In the genomic region with DNA sequence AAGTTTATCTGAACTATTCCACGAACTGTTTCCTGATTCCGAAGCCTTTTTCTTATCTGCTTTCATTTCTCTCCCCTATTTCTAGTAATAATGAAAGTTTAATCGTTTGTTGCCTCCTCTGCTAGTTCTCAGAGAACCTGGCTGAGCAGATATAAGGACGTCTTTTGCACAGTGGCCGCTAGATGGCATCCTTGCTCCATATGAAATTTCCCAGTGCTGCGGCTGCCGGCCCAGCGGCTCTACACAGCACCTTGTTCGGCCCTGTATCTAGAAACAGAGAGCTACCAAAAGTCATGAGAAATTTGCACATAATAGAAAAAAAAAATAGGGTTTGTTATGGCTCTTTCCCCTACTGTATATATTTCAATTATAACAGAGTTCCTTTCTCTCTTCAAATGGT, we compare ENCODE assay signal across 9 mouse cellular contexts. TPM values are rescaled to one million over a fixed set of nuclear protein-coding genes. Genes with fewer than 3 reads are reported as not detected.
DNase-seq lines count a peak whose midpoint lies in the region; ATAC-seq and TF ChIP-seq lines count a peak whose summit lies in the region.
"Had no signal": no experiment of that assay in that cellular context is flagged by ENCODE, and none has a peak within 500 bp of the region (broad histone marks: within the 10 kb centered on the region; RNA-seq: fewer than 3 reads in every experiment).

No protein-coding gene starts in this region.

- peaks cover 8% of the 10 kb centered on the region for H3K4me1 ChIP-seq in heart, embryonic 15.5 days (replicated peaks)
- no peaks in the 10 kb centered on the region for H3K4me1 ChIP-seq in lung, embryonic 14.5 days (ENCODE audit: insufficient read depth)
- H3K4me1 ChIP-seq: liver, embryonic 15.5 days had no signal

- peak; percentile 88 for ATAC-seq in CD4-positive, CD25-positive, alpha-beta regulatory T cell, adult 4 months
- ATAC-seq in heart, embryonic 15.5 days (replicated peaks; ENCODE audit: insufficient number of reproducible peaks, insufficient read depth, low FRiP score, low read depth): peak; percentile 62; the same call in 1 of the 2 replicates
- peak; percentile 67; the same call in 1 of the 2 replicates for ATAC-seq in lung, embryonic 14.5 days (ENCODE audit: insufficient read depth)

- peaks cover 99% of the 10 kb centered on the region for H3K27me3 ChIP-seq in heart, embryonic 15.5 days
- H3K27me3 ChIP-seq in lung, embryonic 14.5 days (ENCODE audit: insufficient read depth, low read length): peaks cover 95% of the 10 kb centered on the region

- no peak overlapping the region for H3K9ac ChIP-seq in heart, embryonic 15.5 days
- H3K9ac ChIP-seq in lung, embryonic 14.5 days: no peak overlapping the region
- H3K9ac ChIP-seq: liver, embryonic 15.5 days had no signal

- TF ChIP-seq CTCF in lung, embryonic 14.5 days (IDR thresholded peaks at IDR 0.05; ENCODE audit: low read depth): peak; percentile 86

- no peak overlapping the region for H3K4me2 ChIP-seq in heart, embryonic 15.5 days
- no peak overlapping the region; the same call in 1 of the 2 replicates for H3K4me2 ChIP-seq in lung, embryonic 14.5 days
- H3K4me2 ChIP-seq: liver, embryonic 15.5 days had no signal

- no peaks in the 10 kb centered on the region for H3K9me3 ChIP-seq in heart, embryonic 15.5 days (replicated peaks)
- H3K9me3 ChIP-seq in lung, embryonic 14.5 days (ENCODE audit: low read depth, low read length): no peaks in the 10 kb centered on the region
- H3K9me3 ChIP-seq: liver, embryonic 15.5 days had no signal

- no peak overlapping the region for H3K4me3 ChIP-seq in heart, embryonic 15.5 days
- H3K4me3 ChIP-seq in lung, embryonic 14.5 days (ENCODE audit: low read depth, low read length): no peak overlapping the region
- H3K4me3 ChIP-seq: liver, embryonic 15.5 days had no signal

- under 1% methylated on average over 9 of the region's 9 CpGs for WGBS in heart, embryonic 15.5 days
- WGBS in lung, embryonic 14.5 days: under 1% methylated on average over 9 of the region's 9 CpGs

- no peak overlapping the region for H3K27ac ChIP-seq in heart, embryonic 15.5 days
- no peak overlapping the region for H3K27ac ChIP-seq in lung, embryonic 14.5 days (ENCODE audit: low read depth)
- H3K27ac ChIP-seq: liver, embryonic 15.5 days had no signal

- peak; percentile 90 to 93 for DNase-seq in adrenal gland, adult 18-20 months (ENCODE audit: low spot score in 2 of 2)
- DNase-seq in embryo, embryonic 11.5 days (ENCODE audit: low read depth, low spot score): peak; percentile 82
- peak; percentile 93 for DNase-seq in kidney, postnatal 14 days
- DNase-seq in lung, embryonic 14.5 days: peak; percentile 96
- DNase-seq in right cerebral cortex, postnatal 10 days (ENCODE audit: low spot score in 2 of 2): peak; percentile 81 to 88
- peak; percentile 82 for DNase-seq in urinary bladder, postnatal 25 days (ENCODE audit: low spot score)

- H3K36me3 ChIP-seq in heart, embryonic 15.5 days: no peaks in the 10 kb centered on the region
- H3K36me3 ChIP-seq in lung, embryonic 14.5 days (ENCODE audit: insufficient read depth): no peaks in the 10 kb centered on the region
- H3K36me3 ChIP-seq: liver, embryonic 15.5 days had no signal

RNA-seq across cellular contexts. Expression of a gene that starts 2.9 kb away (rescaled TPM):
- polyA plus RNA-seq in CD4-positive, CD25-positive, alpha-beta regulatory T cell, adult 4 months (2017; shearing (Covaris generic)): not detected
- total RNA-seq in adrenal gland, adult 18-20 months (2021): 100 to 1,000 TPM in 1 of 2 experiments, 10 to 100 TPM in 1; 54.8 to 119 TPM
- 0.08 TPM in 1 of 2 replicates, not detected in the other for polyA plus RNA-seq in heart, embryonic 15.5 days (2015; fragmentation: Nextera tagmentation; extraction: Ambion mirVana)
- polyA plus RNA-seq in lung, embryonic 14.5 days (2014; fragmentation: Nextera tagmentation; extraction: Ambion mirVana): 0.99 and 1.4 TPM in 2 replicates
- polyA plus RNA-seq: liver, embryonic 15.5 days had no signal

RNA-seq across cellular contexts. Expression of a gene that starts 7.5 kb away (rescaled TPM):
- polyA plus RNA-seq in CD4-positive, CD25-positive, alpha-beta regulatory T cell, adult 4 months (2017; shearing (Covaris generic)): under 1 TPM in 1 of 2 experiments, not detected in 1; 0.23 TPM
- total RNA-seq in adrenal gland, adult 18-20 months (2021): 100 to 1,000 TPM; 294 to 445 TPM
- 0.06 TPM in 1 of 2 replicates, not detected in the other for polyA plus RNA-seq in heart, embryonic 15.5 days (2015; fragmentation: Nextera tagmentation; extraction: Ambion mirVana)
- 0.08 and 0.22 TPM in 2 replicates for polyA plus RNA-seq in lung, embryonic 14.5 days (2014; fragmentation: Nextera tagmentation; extraction: Ambion mirVana)
- polyA plus RNA-seq: liver, embryonic 15.5 days had no signal

RNA-seq across cellular contexts. Expression of a gene that starts 7.7 kb away (rescaled TPM):
- not detected for polyA plus RNA-seq in CD4-positive, CD25-positive, alpha-beta regulatory T cell, adult 4 months (2017; shearing (Covaris generic))
- 10 to 100 TPM; 33.5 to 59.0 TPM for total RNA-seq in adrenal gland, adult 18-20 months (2021)
- 0.25 and 0.32 TPM in 2 replicates for polyA plus RNA-seq in heart, embryonic 15.5 days (2015; fragmentation: Nextera tagmentation; extraction: Ambion mirVana)
- 2.1 and 3.5 TPM in 2 replicates for polyA plus RNA-seq in lung, embryonic 14.5 days (2014; fragmentation: Nextera tagmentation; extraction: Ambion mirVana)

RNA-seq across cellular contexts. Expression of a gene that starts 13.5 kb away (rescaled TPM):
- not detected for polyA plus RNA-seq in CD4-positive, CD25-positive, alpha-beta regulatory T cell, adult 4 months (2017; shearing (Covaris generic))
- total RNA-seq in adrenal gland, adult 18-20 months (2021): 10 to 100 TPM; 37.0 to 68.1 TPM
- polyA plus RNA-seq in heart, embryonic 15.5 days (2015; fragmentation: Nextera tagmentation; extraction: Ambion mirVana): 0.49 and 1.2 TPM in 2 replicates
- 19.7 and 24.4 TPM in 2 replicates for polyA plus RNA-seq in lung, embryonic 14.5 days (2014; fragmentation: Nextera tagmentation; extraction: Ambion mirVana)

RNA-seq across cellular contexts. Expression of a gene that starts 24.4 kb away (rescaled TPM):
- not detected for polyA plus RNA-seq in CD4-positive, CD25-positive, alpha-beta regulatory T cell, adult 4 months (2017; shearing (Covaris generic))
- total RNA-seq in adrenal gland, adult 18-20 months (2021): 10 to 100 TPM; 11.6 to 27.3 TPM
- 1.4 and 3.3 TPM in 2 replicates for polyA plus RNA-seq in heart, embryonic 15.5 days (2015; fragmentation: Nextera tagmentation; extraction: Ambion mirVana)
- 65.9 and 76.1 TPM in 2 replicates for polyA plus RNA-seq in lung, embryonic 14.5 days (2014; fragmentation: Nextera tagmentation; extraction: Ambion mirVana)
